Mouse (Mus musculus): ENCODE measurements around the gene Gm49384. TPM values are rescaled to one million over a fixed set of nuclear protein-coding genes. Genes with fewer than 3 reads are reported as not detected.

The Gm49384 gene
- polyA plus RNA-seq, 1 experiment from 2014 or later: 8.7 TPM

DNA sequence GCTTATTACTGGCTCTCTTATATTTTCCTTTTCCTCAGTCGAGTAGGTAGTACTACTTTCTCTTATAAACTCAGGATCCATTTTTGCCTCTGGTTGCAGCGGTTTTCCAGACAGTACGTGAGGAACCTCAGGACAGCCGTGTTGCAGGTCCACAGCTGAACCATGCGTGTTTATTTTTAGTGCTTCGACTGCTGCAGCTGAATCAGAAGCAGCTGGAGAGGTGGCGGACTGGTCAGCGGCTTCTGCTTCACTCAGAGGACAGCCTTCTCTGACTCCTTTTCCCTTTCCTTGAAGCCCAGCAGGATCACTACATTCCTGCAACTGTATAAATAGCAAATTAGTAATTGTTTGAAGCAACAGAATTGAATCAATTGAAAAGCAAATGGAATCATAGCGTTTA lies 14.0 kb downstream of the Gm49384 start:
- Histone ChIP-seq H3K27ac (replicated peaks) (no peak overlapping the region), H3K36me3 (ENCODE audit: control insufficient read depth, insufficient read depth, low read length) (0 out of 2 replicates have a peak, but pooled peaks cover 2% of the 10 kb centered on the region), H3K4me2 (replicated peaks; ENCODE audit: low read depth) (no peak overlapping the region), H3K27me3 (ENCODE audit: control insufficient read depth, insufficient read depth, low read length) (no peaks in the 10 kb centered on the region), H3K9ac (ENCODE audit: low read length) (no peak overlapping the region), H3K9me3 (ENCODE audit: control insufficient read depth, low read length) (no peaks in the 10 kb centered on the region), H3K4me3 (ENCODE audit: low read depth, low read length) (no peak overlapping the region), H3K4me1 (replicated peaks; ENCODE audit: control insufficient read depth, insufficient read depth) (no peaks in the 10 kb centered on the region)
- DNase-seq (ENCODE audit: low spot score): no peak
- WGBS: 86% methylated on average over 9 of the region's 9 CpGs
- ATAC-seq (ENCODE audit: low FRiP score, low TSS enrichment): no peak
- TF ChIP-seq EP300 (optimal IDR thresholded peaks at IDR 0.05): no peak
- TF ChIP-seq CTCF (IDR thresholded peaks at IDR 0.05; ENCODE audit: low read depth): no peak

DNA sequence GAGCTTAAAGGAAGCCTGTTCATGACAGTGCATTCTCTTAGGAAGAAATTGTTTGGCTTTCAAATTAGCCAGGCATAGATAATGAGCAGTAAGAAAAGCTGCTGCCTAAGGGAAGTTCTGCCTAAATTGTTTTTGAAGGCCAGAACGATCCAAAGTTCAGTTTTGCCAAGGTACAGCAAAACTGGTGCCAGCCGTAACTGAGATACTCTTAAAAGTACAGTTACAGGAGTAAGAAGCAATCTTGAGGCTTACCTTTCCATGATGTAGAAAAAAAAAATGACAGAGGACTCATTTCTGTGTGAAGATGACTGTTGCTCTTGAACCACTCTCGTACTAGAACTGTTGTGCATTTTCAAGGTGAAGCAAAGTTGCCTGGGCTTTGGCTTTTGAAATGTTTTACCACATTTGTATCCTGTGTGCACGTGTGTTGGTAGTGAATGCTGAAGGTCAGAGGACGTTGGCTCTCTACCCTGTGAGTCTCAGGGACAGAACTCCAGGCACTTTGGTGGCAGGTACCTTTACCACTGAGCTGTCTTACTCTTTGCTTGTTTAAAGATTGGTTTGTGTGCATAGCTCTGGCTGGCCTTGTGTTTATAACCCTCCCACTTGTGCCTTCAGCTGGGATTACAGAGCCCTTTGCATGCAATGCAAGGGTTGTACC lies 17.1 kb downstream of the Gm49384 start:
- H3K27ac ChIP-seq (replicated peaks): 0 out of 2 replicates have a peak overlapping the region, but pooled peaks have one; percentile 9
- H3K9me3 ChIP-seq (ENCODE audit: control insufficient read depth, low read length): no peaks in the 10 kb centered on the region
- TF ChIP-seq EP300 (optimal IDR thresholded peaks at IDR 0.05) (no peak), CTCF (IDR thresholded peaks at IDR 0.05; ENCODE audit: low read depth) (no peak)
- WGBS: 49% methylated on average over 5 of the region's 5 CpGs
- no peak overlapping the region for H3K4me3 ChIP-seq (ENCODE audit: low read depth, low read length)
- peaks cover 5% of the 10 kb centered on the region; the same call in 1 of the 2 replicates for H3K36me3 ChIP-seq (ENCODE audit: control insufficient read depth, insufficient read depth, low read length)
- no peaks in the 10 kb centered on the region for H3K4me1 ChIP-seq (replicated peaks; ENCODE audit: control insufficient read depth, insufficient read depth)
- H3K9ac ChIP-seq (ENCODE audit: low read length): no peak overlapping the region
- peak overlapping the region; percentile 8; the same call in 1 of the 2 replicates for H3K4me2 ChIP-seq (replicated peaks; ENCODE audit: low read depth)
- no peak for ATAC-seq (ENCODE audit: low FRiP score, low TSS enrichment)
- peak; percentile 33 for DNase-seq (ENCODE audit: low spot score)
- H3K27me3 ChIP-seq (ENCODE audit: control insufficient read depth, insufficient read depth, low read length): no peaks in the 10 kb centered on the region

DNA sequence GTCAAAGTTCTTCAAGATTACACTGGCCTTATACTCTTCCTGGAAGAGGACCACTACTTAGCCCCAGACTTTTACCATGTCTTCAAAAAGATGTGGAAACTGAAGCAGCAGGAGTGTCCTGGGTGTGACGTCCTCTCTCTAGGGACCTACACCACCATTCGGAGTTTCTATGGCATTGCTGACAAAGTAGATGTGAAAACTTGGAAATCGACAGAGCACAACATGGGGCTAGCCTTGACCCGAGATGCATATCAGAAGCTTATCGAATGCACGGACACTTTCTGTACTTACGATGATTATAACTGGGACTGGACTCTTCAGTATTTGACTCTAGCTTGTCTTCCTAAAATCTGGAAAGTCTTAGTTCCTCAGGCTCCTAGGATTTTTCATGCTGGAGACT lies 18.7 kb downstream of the Gm49384 start:
- peak overlapping the region; percentile 71 for H3K4me3 ChIP-seq (ENCODE audit: low read depth, low read length)
- peaks cover 5% of the 10 kb centered on the region; the same call in 1 of the 2 replicates for H3K36me3 ChIP-seq (ENCODE audit: control insufficient read depth, insufficient read depth, low read length)
- no peaks in the 10 kb centered on the region for H3K9me3 ChIP-seq (ENCODE audit: control insufficient read depth, low read length)
- DNase-seq (ENCODE audit: low spot score) (no peak), ATAC-seq (ENCODE audit: low FRiP score, low TSS enrichment) (no peak)
- H3K9ac ChIP-seq (ENCODE audit: low read length): peak overlapping the region; percentile 85; the same call in 1 of the 2 replicates
- H3K27ac ChIP-seq (replicated peaks): no peak overlapping the region
- WGBS: 73% methylated on average over 7 of the region's 7 CpGs
- H3K4me1 ChIP-seq (replicated peaks; ENCODE audit: control insufficient read depth, insufficient read depth): no peaks in the 10 kb centered on the region
- no peaks in the 10 kb centered on the region for H3K27me3 ChIP-seq (ENCODE audit: control insufficient read depth, insufficient read depth, low read length)
- peak overlapping the region; percentile 97 for H3K4me2 ChIP-seq (replicated peaks; ENCODE audit: low read depth)
- TF ChIP-seq CTCF (IDR thresholded peaks at IDR 0.05; ENCODE audit: low read depth) (no peak), EP300 (optimal IDR thresholded peaks at IDR 0.05) (no peak)

DNA sequence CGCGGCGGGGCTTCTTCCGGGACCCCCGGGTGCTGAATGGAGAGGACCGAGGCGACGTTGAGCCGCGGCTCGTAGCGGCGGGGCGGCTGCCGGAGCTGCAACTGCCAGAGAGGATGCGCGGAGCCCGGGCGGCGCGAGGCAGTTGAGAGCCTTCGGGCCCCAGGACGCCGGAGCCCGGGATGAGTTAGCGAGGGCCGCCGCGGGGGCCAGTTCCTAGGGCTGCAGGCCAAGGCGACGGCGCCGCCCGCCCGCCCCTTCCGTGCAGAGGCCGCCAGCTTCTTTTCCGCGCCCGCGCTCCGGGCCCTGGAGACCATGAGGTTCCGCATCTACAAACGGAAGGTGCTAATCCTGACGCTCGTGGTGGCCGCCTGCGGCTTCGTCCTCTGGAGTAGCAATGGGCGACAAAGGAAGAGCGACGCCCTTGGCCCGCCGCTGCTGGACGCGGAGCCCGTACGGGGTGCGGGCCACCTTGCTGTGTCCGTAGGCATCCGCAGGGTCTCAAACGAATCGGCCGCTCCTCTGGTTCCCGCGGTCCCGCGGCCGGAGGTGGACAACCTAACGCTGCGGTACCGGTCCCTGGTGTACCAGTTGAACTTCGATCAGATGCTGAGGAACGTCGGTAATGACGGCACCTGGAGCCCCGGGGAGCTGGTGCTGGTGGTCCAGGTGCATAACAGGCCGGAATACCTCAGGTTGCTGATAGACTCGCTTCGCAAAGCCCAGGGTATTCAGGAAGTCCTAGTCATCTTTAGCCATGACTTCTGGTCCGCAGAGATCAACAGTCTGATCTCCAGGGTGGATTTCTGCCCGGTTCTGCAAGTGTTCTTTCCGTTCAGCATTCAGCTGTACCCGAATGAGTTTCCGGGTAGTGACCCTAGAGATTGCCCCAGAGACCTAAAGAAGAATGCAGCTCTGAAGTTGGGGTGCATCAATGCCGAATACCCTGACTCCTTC lies 19.4 kb downstream of the Gm49384 start:
- Histone ChIP-seq H3K4me1 (replicated peaks; ENCODE audit: control insufficient read depth, insufficient read depth) (no peaks in the 10 kb centered on the region), H3K9me3 (ENCODE audit: control insufficient read depth, low read length) (no peaks in the 10 kb centered on the region), H3K27me3 (ENCODE audit: control insufficient read depth, insufficient read depth, low read length) (no peaks in the 10 kb centered on the region), H3K27ac (replicated peaks) (peak overlapping the region; percentile 94), H3K4me2 (replicated peaks; ENCODE audit: low read depth) (peak overlapping the region; percentile 97), H3K36me3 (ENCODE audit: control insufficient read depth, insufficient read depth, low read length) (peaks cover 5% of the 10 kb centered on the region; the same call in 1 of the 2 replicates), H3K9ac (ENCODE audit: low read length) (peak overlapping the region; percentile 85), H3K4me3 (ENCODE audit: low read depth, low read length) (peak overlapping the region; percentile 71)
- TF ChIP-seq CTCF (IDR thresholded peaks at IDR 0.05; ENCODE audit: low read depth) (no peak), EP300 (optimal IDR thresholded peaks at IDR 0.05) (no peak)
- DNase-seq (ENCODE audit: low spot score) (peak; percentile 59), ATAC-seq (ENCODE audit: low FRiP score, low TSS enrichment) (peak; percentile 46)
- under 1% methylated on average over 79 of the region's 86 CpGs for WGBS

DNA sequence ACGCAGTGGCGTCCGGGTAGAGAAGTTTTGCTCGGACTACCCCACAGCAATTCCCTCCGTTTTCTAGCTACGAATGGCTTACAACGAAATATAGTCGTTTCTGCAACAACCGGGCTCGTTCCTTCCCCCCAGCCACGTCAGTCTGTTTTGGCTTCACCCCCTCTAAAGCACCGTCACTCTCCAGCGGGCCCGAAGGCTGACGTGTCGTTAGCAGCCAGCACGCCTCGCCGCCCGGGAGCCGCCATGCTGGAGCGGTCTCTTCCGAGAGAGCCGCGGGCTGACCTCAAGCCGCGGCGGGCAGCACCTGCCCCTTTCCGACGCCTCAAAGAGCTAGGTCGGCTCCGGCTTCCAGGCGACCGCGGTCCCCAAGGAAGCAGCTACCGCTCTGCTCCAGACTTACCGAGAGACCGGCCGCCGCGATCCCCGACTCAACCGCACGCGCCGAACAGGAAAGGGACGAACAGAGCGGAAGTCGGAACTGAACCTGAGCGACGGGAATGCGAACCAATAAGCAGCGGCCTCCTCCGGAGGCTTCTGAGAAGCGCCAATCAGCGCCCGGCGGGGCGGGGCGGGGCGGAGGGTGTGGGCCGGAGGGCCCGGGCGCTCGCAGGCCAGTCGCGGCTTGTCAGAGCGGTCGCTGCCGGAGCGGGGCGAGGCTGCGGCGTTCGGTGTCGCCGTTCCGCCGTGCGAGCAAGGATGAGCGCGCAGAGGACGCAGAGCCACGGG lies 20.3 kb downstream of the Gm49384 start, which contains the start of the genes Rpl36al and Mgat2:
Rpl36al (minus strand) TSS at position 501 of the 726 bp plus-strand sequence.
Mgat2 (plus strand) TSS at position 575 of the 726 bp plus-strand sequence.
- ATAC-seq (ENCODE audit: low FRiP score, low TSS enrichment) (peak; percentile 99), DNase-seq (ENCODE audit: low spot score) (peak; percentile 98)

More for the DNA sequence above, 20.3 kb downstream of the Gm49384 start, which contains the start of the genes Rpl36al and Mgat2:
- Histone ChIP-seq H3K36me3 (ENCODE audit: control insufficient read depth, insufficient read depth, low read length) (peaks cover 5% of the 10 kb centered on the region; the same call in 1 of the 2 replicates), H3K4me2 (replicated peaks; ENCODE audit: low read depth) (peak within 1 kb of the TSS; percentile 97), H3K9me3 (ENCODE audit: control insufficient read depth, low read length) (no peaks in the 10 kb centered on the region), H3K27ac (replicated peaks) (peak within 1 kb of the TSS; percentile 94), H3K4me1 (replicated peaks; ENCODE audit: control insufficient read depth, insufficient read depth) (no peaks in the 10 kb centered on the region), H3K4me3 (ENCODE audit: low read depth, low read length) (peak within 1 kb of the TSS; percentile 71), H3K9ac (ENCODE audit: low read length) (peak within 1 kb of the TSS; percentile 85), H3K27me3 (ENCODE audit: control insufficient read depth, insufficient read depth, low read length) (no peaks in the 10 kb centered on the region)
- TF ChIP-seq EP300 (optimal IDR thresholded peaks at IDR 0.05) (peak; percentile 72), CTCF (IDR thresholded peaks at IDR 0.05; ENCODE audit: low read depth) (no peak)
- under 1% methylated on average over 84 of the region's 84 CpGs for WGBS

All from stomach, postnatal 0 days (tissue).